Mouse (Mus musculus) G1E (cell line): Measurements from ENCODE around the gene Mef2d. TPM values are rescaled to one million over a fixed set of nuclear protein-coding genes. Genes with fewer than 3 reads are reported as not detected.

Experiments
- ATAC-seq: 2 replicates; pipeline ENCODE4 v1.8.0; 2016; ENCODE audit warnings: mild to moderate bottlenecking; ENCODE audit not compliant: insufficient number of reproducible peaks, poor library complexity, low FRiP score, severe bottlenecking; ENCODE audit errors: extremely low read depth
- DNase-seq: peaks from one replicate; pipeline ENCODE4 v3.0.0; 2012; ENCODE audit warnings: low spot score
- H3K27me3 ChIP-seq: 2 replicates; pipeline ENCODE4 v1.6.1; 2012; ENCODE audit warnings: mild to moderate bottlenecking, low read length, inconsistent platforms; ENCODE audit not compliant: insufficient read depth
- H3K36me3 ChIP-seq: replicated peaks from 2 replicates; pipeline ENCODE3; 2012; ENCODE audit warnings: mild to moderate bottlenecking, inconsistent platforms
- H3K4me1 ChIP-seq: 2 replicates; pipeline ENCODE4 v1.6.1; 2012; ENCODE audit warnings: low read depth, low read length, inconsistent platforms, mixed read lengths; ENCODE audit not compliant: insufficient read depth
- H3K4me3 ChIP-seq: 2 replicates; pipeline ENCODE4 v1.5.1; 2012; ENCODE audit warnings: low read depth, mild to moderate bottlenecking, inconsistent platforms, low read length, moderate library complexity, mixed read lengths
- H3K9me3 ChIP-seq: replicated peaks from 2 replicates; pipeline ENCODE4 v1.6.1; 2012; ENCODE audit warnings: inconsistent platforms
- CTCF ChIP-seq: IDR thresholded peaks from 2 replicates; pipeline ENCODE4 v1.5.1; 2012; ENCODE audit warnings: low read depth, low read length, inconsistent platforms, mixed read lengths
- GATA1 ChIP-seq: IDR thresholded peaks from 2 replicates; pipeline ENCODE4 v1.6.1; 2012; ENCODE audit warnings: borderline replicate concordance, low read length, inconsistent platforms, mixed read lengths
- GATA2 ChIP-seq: IDR thresholded peaks from 2 replicates; pipeline ENCODE4 v1.6.1; 2012; ENCODE audit warnings: low read depth, low read length, inconsistent platforms, borderline replicate concordance
- POLR2AphosphoS5 ChIP-seq: IDR thresholded peaks from 2 replicates; pipeline ENCODE4 v1.6.1; 2012; ENCODE audit warnings: low read depth, low read length, inconsistent platforms; ENCODE audit not compliant: insufficient replicate concordance
- TAL1 ChIP-seq: conservative IDR thresholded peaks from 2 replicates; pipeline ENCODE4 v1.6.1; 2012; ENCODE audit warnings: low read depth, low read length, inconsistent platforms, mixed read lengths
- polyA plus RNA-seq: library from polyadenylated mRNA; stranded (reverse); fragments of >175 nt; gene quantifications from 2 replicates; pipeline ENCODE4 v1.2.3, GENCODE M21; 2012
- total RNA-seq, 2 experiments: library from RNA; stranded (forward) in 1 of 2; stranded (reverse) in 1 of 2; fragments of 200-1000 nt in 1 of 2; fragments of >200 nt in 1 of 2; fragmentation: Nextera tagmentation in 1 of 2; gene quantifications; 2 replicates each; pipeline ENCODE4 v1.2.3; 2014 to 2017

Gene Mef2d
- total and polyA plus RNA-seq, 3 experiments = 15.4 to 133 (median 125) TPM

GRCm38 (mm10) chr3:88200161-88200971 lies 58.2 kb downstream of the Mef2d start:
- TF ChIP-seq CTCF (no peak), POLR2AphosphoS5 (no peak), TAL1 (no peak), GATA2 (no peak), GATA1 (no peak)
- Histone ChIP-seq H3K4me3 (no peak overlapping the region), H3K4me1 (no peaks in the 10 kb centered on the region), H3K36me3 (no peaks in the 10 kb centered on the region), H3K27me3 (peaks cover 68% of the 10 kb centered on the region), H3K9me3 (no peaks in the 10 kb centered on the region)
- ATAC-seq = no peak
- no peak for DNase-seq

GRCm38 (mm10) chr3:88200972-88201330 lies 58.8 kb downstream of the Mef2d start:
- Histone ChIP-seq H3K4me3 (no peak overlapping the region), H3K9me3 (no peaks in the 10 kb centered on the region), H3K36me3 (no peaks in the 10 kb centered on the region), H3K27me3 (peaks cover 67% of the 10 kb centered on the region), H3K4me1 (no peaks in the 10 kb centered on the region)
- TF ChIP-seq TAL1 = no peak
- TF ChIP-seq POLR2AphosphoS5 = no peak
- TF ChIP-seq CTCF = no peak
- no peak for TF ChIP-seq GATA2
- no peak for TF ChIP-seq GATA1
- DNase-seq = no peak
- ATAC-seq = no peak

- no peak for ATAC-seq
- H3K4me1 ChIP-seq = no peaks in the 10 kb centered on the region
- no peaks in the 10 kb centered on the region for H3K36me3 ChIP-seq
- TF ChIP-seq GATA2 (no peak), GATA1 (no peak), TAL1 (no peak), CTCF (no peak), POLR2AphosphoS5 (no peak)
- H3K9me3 ChIP-seq = no peaks in the 10 kb centered on the region
- no peak overlapping the region for H3K4me3 ChIP-seq
- H3K27me3 ChIP-seq = peaks cover 67% of the 10 kb centered on the region
- DNase-seq = no peak
These were observed 59.5 kb downstream of the Mef2d start for GRCm38 (mm10) chr3:88201640-88202039.

GRCm38 (mm10) chr3:88202986-88203385 lies 60.8 kb downstream of the Mef2d start:
- TF ChIP-seq TAL1 (no peak), CTCF (no peak), POLR2AphosphoS5 (no peak), GATA2 (no peak)
- H3K4me1 ChIP-seq = no peaks in the 10 kb centered on the region
- DNase-seq (no peak), ATAC-seq (no peak)
- no peaks in the 10 kb centered on the region for H3K36me3 ChIP-seq
- no peaks in the 10 kb centered on the region for H3K9me3 ChIP-seq
- H3K27me3 ChIP-seq = peaks cover 61% of the 10 kb centered on the region
- no peak overlapping the region for H3K4me3 ChIP-seq

GRCm38 (mm10) chr3:88203456-88203855 lies 61.3 kb downstream of the Mef2d start:
- ATAC-seq (no peak), DNase-seq (no peak)
- Histone ChIP-seq H3K4me3 (no peak overlapping the region), H3K36me3 (no peaks in the 10 kb centered on the region), H3K9me3 (no peaks in the 10 kb centered on the region), H3K4me1 (no peaks in the 10 kb centered on the region), H3K27me3 (peaks cover 60% of the 10 kb centered on the region)
- no peak for TF ChIP-seq CTCF
- no peak for TF ChIP-seq POLR2AphosphoS5
- no peak for TF ChIP-seq GATA2

GRCm38 (mm10) chr3:88203999-88204700 lies 62.0 kb downstream of the Mef2d start:
- no peak overlapping the region for H3K4me3 ChIP-seq
- DNase-seq (no peak), ATAC-seq (no peak)
- H3K9me3 ChIP-seq = no peaks in the 10 kb centered on the region
- no peak for TF ChIP-seq CTCF
- TF ChIP-seq TAL1 = no peak
- TF ChIP-seq GATA1 = no peak
- TF ChIP-seq POLR2AphosphoS5 = no peak
- no peak for TF ChIP-seq GATA2
- H3K4me1 ChIP-seq = no peaks in the 10 kb centered on the region
- H3K27me3 ChIP-seq = peaks cover 56% of the 10 kb centered on the region
- no peaks in the 10 kb centered on the region for H3K36me3 ChIP-seq
